Mouse (Mus musculus): ENCODE data around the gene Ablim2.

DNA sequence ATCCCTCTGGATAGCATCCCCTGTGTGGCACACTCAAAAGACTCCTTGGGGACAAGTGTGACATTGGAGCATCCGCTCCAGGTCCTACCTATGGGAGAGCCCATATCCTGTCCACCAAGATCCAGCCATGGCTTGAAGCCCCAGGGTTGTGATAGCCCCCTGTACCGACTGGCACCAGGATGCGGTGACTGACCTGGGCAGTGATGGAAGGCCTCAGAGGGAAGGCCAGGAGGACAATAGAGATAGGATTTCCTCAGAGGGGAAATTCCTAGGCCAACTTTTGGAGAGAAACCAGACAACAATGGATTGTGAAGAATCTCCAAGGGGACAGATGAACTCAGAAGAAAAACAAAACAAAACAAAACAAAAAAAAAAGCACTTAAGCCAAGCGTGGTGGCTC is 26.7 kb upstream of the Ablim2 start:
- no peak for TF ChIP-seq CTCF (IDR thresholded peaks at IDR 0.05; ENCODE audit: borderline replicate concordance, extremely low read depth, insufficient read depth, insufficient read length)
- no peak for TF ChIP-seq POLR2A (IDR thresholded peaks at IDR 0.05; ENCODE audit: borderline replicate concordance, extremely low read depth, insufficient read depth, insufficient read length, poor library complexity, severe bottlenecking)

Measured in brain, embryonic 14.5 days (tissue).